Mouse (Mus musculus): ENCODE results near the gene Elavl2. TPM values are rescaled to one million over a fixed set of nuclear protein-coding genes. Genes with fewer than 3 reads are reported as not detected.
"Not testable (repeated sequence)": the region's sequence is repeated elsewhere in the genome, so short reads cannot be mapped to it uniquely, and the experiment has no call there.

Elavl2 gene
- polyA plus RNA-seq, 1 experiment from 2014 or later, result 4.6 TPM

GRCm38 (mm10) chr4:91297706-91298105 is 102.9 kb downstream of the Elavl2 start:
- no peaks in the 10 kb centered on the region for H3K27me3 ChIP-seq
- H3K4me1 ChIP-seq, result no peaks in the 10 kb centered on the region
- H3K9me3 ChIP-seq, result no peaks in the 10 kb centered on the region
- no peak overlapping the region for H3K4me3 ChIP-seq
- no peak overlapping the region for H3K27ac ChIP-seq
- no peak overlapping the region for H3K4me2 ChIP-seq
- ATAC-seq (ENCODE audit: insufficient number of reproducible peaks, insufficient read depth, low FRiP score, low TSS enrichment, low read depth), result no peak
- H3K36me3 ChIP-seq, result no peaks in the 10 kb centered on the region
- no peak overlapping the region for H3K9ac ChIP-seq

- H3K27ac ChIP-seq, result no peak overlapping the region
- H3K36me3 ChIP-seq, result no peaks in the 10 kb centered on the region
- 74% methylated on average over 4 of the region's 4 CpGs for WGBS
- no peak overlapping the region for H3K4me3 ChIP-seq
- ATAC-seq (ENCODE audit: insufficient number of reproducible peaks, insufficient read depth, low FRiP score, low TSS enrichment, low read depth), result no peak
- no peak overlapping the region for H3K4me2 ChIP-seq
- no peak overlapping the region for H3K9ac ChIP-seq
- no peaks in the 10 kb centered on the region for H3K4me1 ChIP-seq
- no peaks in the 10 kb centered on the region for H3K27me3 ChIP-seq
- H3K9me3 ChIP-seq, result no peaks in the 10 kb centered on the region
Observed at GRCm38 (mm10) chr4:91295317-91295716, 105.3 kb downstream of the Elavl2 start.

- Histone ChIP-seq H3K36me3 (no peaks in the 10 kb centered on the region), H3K9ac (no peak overlapping the region), H3K9me3 (no peaks in the 10 kb centered on the region), H3K4me2 (no peak overlapping the region), H3K27ac (no peak overlapping the region), H3K27me3 (no peaks in the 10 kb centered on the region), H3K4me1 (peaks cover 4% of the 10 kb centered on the region; the same call in 1 of the 2 replicates), H3K4me3 (no peak overlapping the region)
- no peak for ATAC-seq (ENCODE audit: insufficient number of reproducible peaks, insufficient read depth, low FRiP score, low TSS enrichment, low read depth)
- WGBS, result 84% methylated on average over 1 of the region's 1 CpGs
Observed at GRCm38 (mm10) chr4:91291526-91291925, 109.1 kb downstream of the Elavl2 start.

- Histone ChIP-seq H3K9me3 (no peaks in the 10 kb centered on the region), H3K27me3 (no peaks in the 10 kb centered on the region), H3K36me3 (no peaks in the 10 kb centered on the region), H3K4me2 (no peak overlapping the region), H3K4me3 (no peak overlapping the region), H3K9ac (no peak overlapping the region), H3K4me1 (peaks cover 4% of the 10 kb centered on the region; the same call in 1 of the 2 replicates), H3K27ac (no peak overlapping the region)
- WGBS, result 85% methylated on average over 1 of the region's 1 CpGs
- ATAC-seq (ENCODE audit: insufficient number of reproducible peaks, insufficient read depth, low FRiP score, low TSS enrichment, low read depth), result no peak
Observed at GRCm38 (mm10) chr4:91290373-91290772, 110.2 kb downstream of the Elavl2 start.

GRCm38 (mm10) chr4:91289151-91289550 is 111.4 kb downstream of the Elavl2 start:
- H3K4me2 ChIP-seq, result no peak overlapping the region
- WGBS, result 9% methylated on average over 1 of the region's 1 CpGs
- no peak overlapping the region for H3K27ac ChIP-seq
- peaks cover 4% of the 10 kb centered on the region; the same call in 1 of the 2 replicates for H3K4me1 ChIP-seq
- no peak for ATAC-seq (ENCODE audit: insufficient number of reproducible peaks, insufficient read depth, low FRiP score, low TSS enrichment, low read depth)
- H3K9me3 ChIP-seq, result no peaks in the 10 kb centered on the region
- H3K27me3 ChIP-seq, result no peaks in the 10 kb centered on the region
- no peak overlapping the region for H3K4me3 ChIP-seq
- H3K9ac ChIP-seq, result no peak overlapping the region
- H3K36me3 ChIP-seq, result no peaks in the 10 kb centered on the region

- no peak overlapping the region for H3K9ac ChIP-seq
- no peak for ATAC-seq (ENCODE audit: insufficient number of reproducible peaks, insufficient read depth, low FRiP score, low TSS enrichment, low read depth)
- H3K27me3 ChIP-seq, result no peaks in the 10 kb centered on the region
- no peak overlapping the region for H3K4me2 ChIP-seq
- H3K9me3 ChIP-seq, result no peaks in the 10 kb centered on the region
- no peak overlapping the region for H3K4me3 ChIP-seq
- H3K4me1 ChIP-seq, result no peaks in the 10 kb centered on the region
- WGBS, result 84% methylated on average over 1 of the region's 1 CpGs
- no peak overlapping the region for H3K27ac ChIP-seq
- H3K36me3 ChIP-seq, result no peaks in the 10 kb centered on the region
Observed at GRCm38 (mm10) chr4:91268390-91268789, 132.2 kb downstream of the Elavl2 start.

GRCm38 (mm10) chr4:91263733-91264440 is 136.7 kb downstream of the Elavl2 start:
- Histone ChIP-seq H3K27ac (no peak overlapping the region), H3K4me1 (no peaks in the 10 kb centered on the region), H3K9me3 (no peaks in the 10 kb centered on the region), H3K4me2 (no peak overlapping the region), H3K36me3 (no peaks in the 10 kb centered on the region), H3K27me3 (no peaks in the 10 kb centered on the region), H3K4me3 (no peak overlapping the region), H3K9ac (no peak overlapping the region)
- no peak for ATAC-seq (ENCODE audit: insufficient number of reproducible peaks, insufficient read depth, low FRiP score, low TSS enrichment, low read depth)
- WGBS, result 87% methylated on average over 19 of the region's 19 CpGs

- H3K4me1 ChIP-seq, result no peaks in the 10 kb centered on the region
- 81% methylated on average over 8 of the region's 8 CpGs for WGBS
- H3K27me3 ChIP-seq, result no peaks in the 10 kb centered on the region
- no peak overlapping the region for H3K9ac ChIP-seq
- H3K4me2 ChIP-seq, result no peak overlapping the region
- no peak for ATAC-seq (ENCODE audit: insufficient number of reproducible peaks, insufficient read depth, low FRiP score, low TSS enrichment, low read depth)
- H3K36me3 ChIP-seq, result no peaks in the 10 kb centered on the region
- no peak overlapping the region for H3K4me3 ChIP-seq
- H3K9me3 ChIP-seq, result no peaks in the 10 kb centered on the region
- H3K27ac ChIP-seq, result no peak overlapping the region
Observed at GRCm38 (mm10) chr4:91262839-91263238, 137.7 kb downstream of the Elavl2 start.

GRCm38 (mm10) chr4:91260622-91261021 is 140.0 kb downstream of the Elavl2 start:
- Histone ChIP-seq H3K27me3 (no peaks in the 10 kb centered on the region), H3K4me2 (no peak overlapping the region), H3K27ac (no peak overlapping the region), H3K36me3 (no peaks in the 10 kb centered on the region), H3K4me1 (no peaks in the 10 kb centered on the region), H3K9me3 (no peaks in the 10 kb centered on the region), H3K4me3 (no peak overlapping the region), H3K9ac (no peak overlapping the region)
- 91% methylated on average over 4 of the region's 4 CpGs for WGBS
- no peak for ATAC-seq (ENCODE audit: insufficient number of reproducible peaks, insufficient read depth, low FRiP score, low TSS enrichment, low read depth)

GRCm38 (mm10) chr4:91248650-91249049 is 151.9 kb downstream of the Elavl2 start:
- no peak for ATAC-seq (ENCODE audit: insufficient number of reproducible peaks, insufficient read depth, low FRiP score, low TSS enrichment, low read depth)
- 72% methylated on average over 1 of the region's 1 CpGs for WGBS
- Histone ChIP-seq H3K9ac (no peak overlapping the region), H3K4me2 (no peak overlapping the region), H3K27ac (no peak overlapping the region), H3K36me3 (no peaks in the 10 kb centered on the region), H3K27me3 (no peaks in the 10 kb centered on the region), H3K9me3 (no peaks in the 10 kb centered on the region), H3K4me1 (0 out of 2 replicates have a peak, but pooled peaks cover 7% of the 10 kb centered on the region), H3K4me3 (no peak overlapping the region)

- H3K27ac ChIP-seq; H3K36me3 ChIP-seq; H3K9ac ChIP-seq; H3K4me2 ChIP-seq; H3K4me1 ChIP-seq; ATAC-seq (ENCODE audit: insufficient number of reproducible peaks, insufficient read depth, low FRiP score, low TSS enrichment, low read depth); H3K4me3 ChIP-seq; H3K9me3 ChIP-seq; H3K27me3 ChIP-seq: not testable (repeated sequence)
- 75% methylated on average over 5 of the region's 8 CpGs for WGBS
Observed at GRCm38 (mm10) chr4:91245136-91245535, 155.4 kb downstream of the Elavl2 start.

- Histone ChIP-seq H3K27ac (no peak overlapping the region), H3K36me3 (no peaks in the 10 kb centered on the region), H3K9ac (no peak overlapping the region), H3K9me3 (no peaks in the 10 kb centered on the region), H3K4me2 (no peak overlapping the region), H3K4me1 (0 out of 2 replicates have a peak, but pooled peaks cover 7% of the 10 kb centered on the region), H3K4me3 (no peak overlapping the region), H3K27me3 (no peaks in the 10 kb centered on the region)
- ATAC-seq (ENCODE audit: insufficient number of reproducible peaks, insufficient read depth, low FRiP score, low TSS enrichment, low read depth), result no peak
- 65% methylated on average over 9 of the region's 9 CpGs for WGBS
Observed at GRCm38 (mm10) chr4:91244554-91244953, 156.0 kb downstream of the Elavl2 start.
